Mouse (Mus musculus): ENCODE measurements around the gene Rabgap1. TPM values are rescaled to one million over a fixed set of nuclear protein-coding genes. Genes with fewer than 3 reads are reported as not detected.

Gene Rabgap1
- 10 to 100 TPM; 33.2 to 33.9 TPM for total RNA-seq (2023)

DNA sequence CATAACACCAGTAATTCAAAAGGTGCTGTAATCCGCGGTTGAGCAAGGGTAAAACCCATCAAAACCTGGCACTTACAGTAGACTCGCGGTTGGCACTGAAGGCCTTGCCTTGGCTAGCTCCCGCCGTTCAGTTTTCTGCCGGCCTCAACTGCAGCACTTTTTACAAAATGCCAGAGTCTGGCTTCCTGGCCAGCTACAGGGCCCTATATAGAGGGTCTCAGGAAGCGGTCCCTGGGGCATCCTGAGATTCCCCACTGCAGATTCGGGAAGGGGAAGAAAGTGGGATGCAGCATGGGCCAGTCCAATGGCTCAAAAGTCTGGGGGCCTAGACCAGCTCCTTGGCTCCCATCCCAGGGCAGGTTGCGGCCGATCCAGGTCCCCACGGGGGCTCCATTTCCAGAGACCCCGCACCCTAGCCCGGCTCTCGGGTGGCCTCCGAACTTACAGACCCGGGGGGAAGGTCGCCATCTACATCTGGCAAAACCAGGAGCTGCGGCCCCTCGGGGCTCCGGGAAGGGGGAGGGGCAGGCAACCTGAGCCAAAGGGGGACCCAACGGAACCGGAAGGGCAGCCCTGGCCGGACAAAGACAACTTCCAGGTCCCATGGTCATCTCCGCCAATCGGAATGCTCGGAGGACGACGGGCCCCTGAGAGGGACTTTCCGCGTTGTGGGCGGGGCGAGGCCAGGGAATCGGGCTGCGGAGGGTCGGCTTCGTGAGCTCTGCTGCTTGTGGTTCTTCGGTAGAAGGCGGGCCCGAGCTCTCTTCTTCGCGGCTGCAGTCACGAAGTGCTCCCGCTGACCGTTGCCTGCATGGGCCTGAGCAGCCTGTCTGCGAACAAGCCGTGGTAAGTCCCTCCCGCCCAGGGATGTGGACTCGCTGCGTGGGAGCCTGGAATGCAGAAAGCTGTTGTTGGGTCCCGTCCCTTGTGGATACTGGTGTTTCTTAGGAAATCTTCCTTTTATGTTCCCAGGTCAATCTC, at the start of gene Rabgap1, which contains the start of the genes Zbtb26 and Zbtb6:
Rabgap1 (plus strand) TSS at position 669 of the 981 bp plus-strand sequence.
Zbtb26 (minus strand) TSS at position 525 of the 981 bp plus-strand sequence.
Zbtb6 (minus strand) TSS at position 561 of the 981 bp plus-strand sequence.

DNA sequence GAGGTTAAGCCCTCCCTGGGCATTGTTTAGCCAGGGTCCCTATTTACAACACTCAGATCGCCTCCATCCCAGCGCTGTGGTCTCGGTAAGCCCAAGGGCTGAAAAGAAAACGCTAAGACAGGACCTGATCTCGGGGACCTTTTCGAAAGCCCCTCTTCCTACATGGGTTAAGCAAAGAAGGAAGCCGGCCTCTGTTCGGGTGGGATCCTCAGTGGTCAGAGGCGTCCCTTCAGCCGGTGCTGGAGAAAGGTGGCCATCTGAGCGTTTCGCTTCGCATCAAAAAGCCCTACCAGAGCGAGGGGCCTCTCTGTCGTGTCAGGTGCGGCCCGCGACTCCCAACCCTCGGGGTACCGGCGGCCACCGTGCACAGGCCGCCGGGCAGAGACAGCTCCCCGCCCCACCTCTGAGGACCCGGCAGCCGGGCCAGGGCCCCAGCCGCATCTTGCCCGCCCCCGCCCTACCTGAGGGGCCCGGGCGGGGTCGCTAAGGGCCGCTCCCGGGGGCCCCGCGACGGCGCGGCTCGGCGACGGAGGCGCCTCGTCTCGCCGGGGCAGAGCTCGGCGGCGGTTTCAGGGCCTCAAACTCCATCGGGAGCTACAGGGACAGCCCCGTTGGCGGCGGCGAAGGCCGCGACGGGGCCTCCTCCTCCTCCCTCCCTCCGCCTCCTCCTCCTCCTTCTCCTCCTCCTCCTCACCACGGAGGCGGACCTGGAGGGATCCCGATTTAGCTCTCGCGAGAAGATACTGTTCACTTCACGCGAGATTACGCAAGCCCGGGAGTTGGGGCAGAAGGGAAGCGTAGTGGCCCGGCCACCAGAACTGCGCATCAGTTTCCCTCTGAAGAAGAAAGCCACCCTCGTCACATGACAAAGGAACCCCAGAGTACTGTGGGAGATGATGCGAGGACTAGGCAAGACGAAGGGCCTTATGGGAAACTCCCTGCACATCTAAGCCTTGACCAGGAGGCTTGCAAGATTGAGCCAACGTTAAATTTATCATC, 20.5 kb upstream of the Rabgap1 start, which contains the start of gene Rc3h2:
Rc3h2 (minus strand) TSS at position 598 of the 999 bp plus-strand sequence.

DNA sequence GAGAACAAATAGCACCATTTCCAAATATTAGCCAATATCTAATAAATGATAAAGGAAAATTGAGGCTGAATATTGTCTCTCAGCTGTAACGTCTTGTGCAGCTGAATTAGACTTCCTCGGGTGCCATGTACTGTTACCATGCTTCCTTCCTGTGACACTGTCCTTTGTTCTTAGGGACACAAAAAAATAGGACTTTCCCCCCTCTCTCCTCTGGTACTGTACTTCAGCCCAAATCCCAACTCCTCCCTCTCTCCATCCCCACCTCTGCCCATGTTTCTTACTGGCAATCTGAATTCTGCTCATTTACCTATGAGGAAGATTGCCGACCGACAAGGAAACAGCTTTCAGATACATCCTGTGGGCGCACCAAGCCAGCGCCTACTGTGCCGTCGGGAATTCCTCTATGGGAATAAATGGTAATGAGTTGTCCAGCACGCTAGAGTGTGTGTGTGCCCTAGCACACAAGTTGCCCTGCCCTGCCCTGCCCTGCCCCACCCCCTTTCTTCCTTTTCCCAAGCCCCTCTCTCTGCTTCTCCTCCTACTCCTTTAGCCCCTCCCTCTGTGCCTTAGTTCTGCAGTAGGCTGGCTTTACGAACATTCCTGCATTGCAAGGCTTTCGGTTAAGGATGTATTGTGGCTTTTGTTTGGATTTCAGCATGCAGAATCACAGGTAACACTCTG, 73.1 kb downstream of the Rabgap1 start, which contains the start of gene Gpr21:
Gpr21 (plus strand) TSS at position 303 of the 681 bp plus-strand sequence.

Other genes starting within 250 kb of the Rabgap1 start
- gene Olfr366, start 231.7 kb upstream of the Rabgap1 start, total RNA-seq (2023): not detected
- not detected for gene Olfr368, start 116.8 kb upstream of the Rabgap1 start, total RNA-seq (2023)
- 10 to 100 TPM; 25.9 to 33.3 TPM for gene Pdcl, start 83.9 kb upstream of the Rabgap1 start, total RNA-seq (2023)
- 10 to 100 TPM; 43.9 to 44.1 TPM for gene Rc3h2, start 20.4 kb upstream of the Rabgap1 start, total RNA-seq (2023)
- 1 to 10 TPM; 2.4 to 3.1 TPM for gene Zbtb26, start 144 bp upstream of the Rabgap1 start, total RNA-seq (2023)
- 10 to 100 TPM; 12.1 to 12.5 TPM for gene Zbtb6, start 108 bp upstream of the Rabgap1 start, total RNA-seq (2023)
- gene Gpr21, start 73.1 kb downstream of the Rabgap1 start, total RNA-seq (2023): 1 to 10 TPM; 3.6 to 3.9 TPM